Mouse (Mus musculus): Measurements from ENCODE around the gene Wdr31.
A peak's percentile ranks its signal among the peaks of the same experiment; 100 is the strongest.

The Wdr31 gene

GRCm38 (mm10) chr4:62470598-62471051 lies at the start of gene Wdr31:
TSS of gene Wdr31 (minus strand) at chr4:62470896.
- DNase-seq (ENCODE audit: low spot score), result peak; percentile 80

- DNase-seq (ENCODE audit: low spot score), result peak; percentile 97
Observed at GRCm38 (mm10) chr4:62519849-62520233, 49.1 kb upstream of the Wdr31 start, which contains the start of gene Alad. TSS of gene Alad (minus strand) at chr4:62519918.

GRCm38 (mm10) chr4:62519122-62519848 lies 48.6 kb upstream of the Wdr31 start:
- peak; percentile 40 for DNase-seq (ENCODE audit: low spot score)

GRCm38 (mm10) chr4:62518416-62519121 lies 47.9 kb upstream of the Wdr31 start:
- peak; percentile 26 for DNase-seq (ENCODE audit: low spot score)

- peak; percentile 13 for DNase-seq (ENCODE audit: low spot score)
Observed at GRCm38 (mm10) chr4:62517538-62518415, 47.1 kb upstream of the Wdr31 start.

GRCm38 (mm10) chr4:62517046-62517445 lies 46.4 kb upstream of the Wdr31 start:
- no peak for DNase-seq (ENCODE audit: low spot score)

GRCm38 (mm10) chr4:62516579-62516978 lies 45.9 kb upstream of the Wdr31 start:
- DNase-seq (ENCODE audit: low spot score), result peak; percentile 16

GRCm38 (mm10) chr4:62516079-62516478 lies 45.4 kb upstream of the Wdr31 start:
- DNase-seq (ENCODE audit: low spot score), result peak; percentile 73

- no peak for DNase-seq (ENCODE audit: low spot score)
Observed at GRCm38 (mm10) chr4:62515490-62515889, 44.8 kb upstream of the Wdr31 start.

GRCm38 (mm10) chr4:62514995-62515394 lies 44.3 kb upstream of the Wdr31 start:
- DNase-seq (ENCODE audit: low spot score), result no peak

- DNase-seq (ENCODE audit: low spot score), result peak; percentile 46
Observed at GRCm38 (mm10) chr4:62513998-62514506, 43.4 kb upstream of the Wdr31 start.

- peak; percentile 70 for DNase-seq (ENCODE audit: low spot score)
Observed at GRCm38 (mm10) chr4:62509946-62510345, 39.2 kb upstream of the Wdr31 start.

- DNase-seq (ENCODE audit: low spot score), result peak; percentile 14
Observed at GRCm38 (mm10) chr4:62508839-62509238, 38.1 kb upstream of the Wdr31 start.

- peak; percentile 72 for DNase-seq (ENCODE audit: low spot score)
Observed at GRCm38 (mm10) chr4:62506798-62507197, 36.1 kb upstream of the Wdr31 start.

- DNase-seq (ENCODE audit: low spot score), result no peak
Observed at GRCm38 (mm10) chr4:62505991-62506390, 35.3 kb upstream of the Wdr31 start.

- peak; percentile 46 for DNase-seq (ENCODE audit: low spot score)
Observed at GRCm38 (mm10) chr4:62503374-62503970, 32.8 kb upstream of the Wdr31 start, which contains the start of gene Hdhd3. TSS of gene Hdhd3 (minus strand) at chr4:62503467.

GRCm38 (mm10) chr4:62502969-62503368 lies 32.3 kb upstream of the Wdr31 start:
- peak; percentile 14 for DNase-seq (ENCODE audit: low spot score)

- peak; percentile 93 for DNase-seq (ENCODE audit: low spot score)
Observed at GRCm38 (mm10) chr4:62501964-62502732, 31.5 kb upstream of the Wdr31 start.

- peak; percentile 18 for DNase-seq (ENCODE audit: low spot score)
Observed at GRCm38 (mm10) chr4:62501534-62501933, 30.8 kb upstream of the Wdr31 start.

- DNase-seq (ENCODE audit: low spot score), result no peak
Observed at GRCm38 (mm10) chr4:62500799-62501198, 30.1 kb upstream of the Wdr31 start.

GRCm38 (mm10) chr4:62496815-62497214 lies 26.1 kb upstream of the Wdr31 start:
- peak; percentile 90 for DNase-seq (ENCODE audit: low spot score)
